Mouse (Mus musculus): ENCODE data around the gene Fbxo28. TPM values are rescaled to one million over a fixed set of nuclear protein-coding genes. Genes with fewer than 3 reads are reported as not detected.
"Not testable (repeated sequence)": the region's sequence is repeated elsewhere in the genome, so short reads cannot be mapped to it uniquely, and the experiment has no call there.

Fbxo28 gene
- polyA plus RNA-seq, 1 experiment from 2014 or later: 18.3 TPM

DNA sequence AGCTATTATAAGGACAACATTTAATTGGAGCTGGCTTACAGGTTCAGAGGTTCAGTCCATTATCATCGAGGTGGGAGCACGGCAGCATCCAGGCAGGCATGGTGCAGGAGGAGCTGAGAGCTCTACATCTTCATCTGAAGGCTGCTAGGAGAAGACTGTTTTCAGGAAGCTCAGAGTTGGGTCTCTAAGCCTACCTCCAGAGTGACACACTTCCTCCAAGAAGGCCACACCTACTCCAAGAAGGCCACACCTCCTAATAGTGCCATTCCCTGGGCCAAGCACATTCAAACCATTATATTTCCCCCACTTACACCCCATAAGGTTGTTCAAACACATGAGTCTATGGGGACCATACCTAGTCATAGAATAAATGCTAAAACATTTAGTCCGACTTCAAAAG, 50.7 kb downstream of the Fbxo28 start:
- H3K4me1 ChIP-seq (ENCODE audit: control insufficient read depth, insufficient read depth, low read length); H3K36me3 ChIP-seq (ENCODE audit: control insufficient read depth, insufficient read depth, low read length); H3K27me3 ChIP-seq (ENCODE audit: control insufficient read depth, insufficient read depth, low read length); H3K4me2 ChIP-seq; H3K9me3 ChIP-seq (replicated peaks; ENCODE audit: control insufficient read depth, low read length); ATAC-seq (replicated peaks; ENCODE audit: insufficient number of reproducible peaks, low FRiP score, low TSS enrichment); H3K27ac ChIP-seq (ENCODE audit: low read depth, low read length); H3K4me3 ChIP-seq (ENCODE audit: low read depth, low read length); H3K9ac ChIP-seq (ENCODE audit: low read depth, low read length): not testable (repeated sequence)
- 79% methylated on average over 3 of the region's 3 CpGs for WGBS (ENCODE audit: insufficient replicate concordance)

DNA sequence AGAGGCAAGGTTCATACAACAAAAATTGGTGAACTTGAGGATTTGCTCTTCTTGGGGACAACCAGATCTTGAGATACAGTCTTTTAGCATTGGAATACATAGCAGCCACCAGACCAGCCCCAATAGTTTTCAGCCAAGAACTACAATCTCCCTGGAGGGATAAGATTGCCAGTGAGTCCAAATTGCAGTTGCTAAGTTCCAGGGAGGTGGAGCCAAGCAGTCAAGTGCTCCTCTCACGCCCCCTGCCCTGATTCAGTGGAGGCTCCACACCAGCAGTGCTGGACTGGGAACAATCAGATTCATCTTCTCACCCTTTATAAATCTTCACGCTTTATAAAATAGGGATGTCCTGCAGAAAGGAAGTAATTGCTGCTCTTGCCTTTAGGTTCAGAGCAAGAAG, 51.6 kb downstream of the Fbxo28 start:
- Histone ChIP-seq H3K27me3 (ENCODE audit: control insufficient read depth, insufficient read depth, low read length) (no peaks in the 10 kb centered on the region), H3K36me3 (ENCODE audit: control insufficient read depth, insufficient read depth, low read length) (no peaks in the 10 kb centered on the region), H3K4me1 (ENCODE audit: control insufficient read depth, insufficient read depth, low read length) (no peaks in the 10 kb centered on the region), H3K9me3 (replicated peaks; ENCODE audit: control insufficient read depth, low read length) (no peaks in the 10 kb centered on the region; the same call in 1 of the 2 replicates), H3K9ac (ENCODE audit: low read depth, low read length) (no peak overlapping the region), H3K4me2 (no peak overlapping the region), H3K4me3 (ENCODE audit: low read depth, low read length) (no peak overlapping the region), H3K27ac (ENCODE audit: low read depth, low read length) (no peak overlapping the region)
- WGBS (ENCODE audit: insufficient replicate concordance): 56% methylated on average over 2 of the region's 2 CpGs
- no peak for ATAC-seq (replicated peaks; ENCODE audit: insufficient number of reproducible peaks, low FRiP score, low TSS enrichment)

DNA sequence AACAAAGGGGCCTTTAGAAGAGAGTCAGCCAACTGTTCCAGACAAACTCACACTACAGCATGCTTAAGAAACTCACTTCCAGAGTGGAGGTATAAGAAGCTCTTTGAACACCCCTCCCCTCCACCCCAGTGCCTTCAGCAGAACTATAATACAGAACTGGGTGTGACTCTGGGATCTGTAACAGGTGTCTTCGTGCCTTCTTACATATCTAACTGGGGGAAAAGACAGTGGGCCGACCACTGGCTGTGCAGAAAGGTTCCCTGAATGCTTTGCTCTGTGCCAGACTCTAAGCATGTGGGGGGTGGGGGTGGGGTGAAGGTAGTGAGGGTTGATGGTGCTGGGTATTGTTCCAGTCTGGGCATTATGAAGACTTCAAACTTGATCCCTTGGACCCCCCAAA, 52.8 kb downstream of the Fbxo28 start:
- no peaks in the 10 kb centered on the region for H3K27me3 ChIP-seq (ENCODE audit: control insufficient read depth, insufficient read depth, low read length)
- no peak overlapping the region for H3K4me2 ChIP-seq
- WGBS (ENCODE audit: insufficient replicate concordance): 69% methylated on average over 2 of the region's 2 CpGs
- H3K27ac ChIP-seq (ENCODE audit: low read depth, low read length): no peak overlapping the region
- no peaks in the 10 kb centered on the region for H3K9me3 ChIP-seq (replicated peaks; ENCODE audit: control insufficient read depth, low read length)
- no peaks in the 10 kb centered on the region for H3K4me1 ChIP-seq (ENCODE audit: control insufficient read depth, insufficient read depth, low read length)
- H3K4me3 ChIP-seq (ENCODE audit: low read depth, low read length): no peak overlapping the region
- H3K36me3 ChIP-seq (ENCODE audit: control insufficient read depth, insufficient read depth, low read length): no peaks in the 10 kb centered on the region
- H3K9ac ChIP-seq (ENCODE audit: low read depth, low read length): no peak overlapping the region
- no peak for ATAC-seq (replicated peaks; ENCODE audit: insufficient number of reproducible peaks, low FRiP score, low TSS enrichment)

DNA sequence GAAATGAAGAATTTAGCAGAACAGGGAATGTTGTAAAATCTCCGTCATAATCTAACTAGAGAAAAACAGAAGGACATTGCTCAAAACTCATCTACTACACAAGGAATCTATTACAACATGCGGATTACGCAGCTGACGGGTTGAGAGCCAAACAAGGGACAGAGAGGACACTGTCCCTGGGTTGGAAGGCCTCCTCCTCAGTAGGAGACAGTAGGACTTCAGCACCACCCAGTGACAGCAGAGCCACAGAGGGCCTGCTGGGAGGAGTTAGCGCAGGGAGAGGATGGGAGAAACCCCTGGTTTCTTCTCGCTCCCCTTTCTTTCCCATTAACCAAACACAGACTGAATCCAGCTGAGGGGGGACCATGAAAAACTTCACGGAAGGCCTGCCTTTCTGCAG, 53.6 kb downstream of the Fbxo28 start:
- Histone ChIP-seq H3K4me2 (no peak overlapping the region), H3K9me3 (replicated peaks; ENCODE audit: control insufficient read depth, low read length) (no peaks in the 10 kb centered on the region), H3K36me3 (ENCODE audit: control insufficient read depth, insufficient read depth, low read length) (no peaks in the 10 kb centered on the region), H3K4me1 (ENCODE audit: control insufficient read depth, insufficient read depth, low read length) (no peaks in the 10 kb centered on the region), H3K27ac (ENCODE audit: low read depth, low read length) (no peak overlapping the region), H3K4me3 (ENCODE audit: low read depth, low read length) (no peak overlapping the region), H3K27me3 (ENCODE audit: control insufficient read depth, insufficient read depth, low read length) (no peaks in the 10 kb centered on the region), H3K9ac (ENCODE audit: low read depth, low read length) (no peak overlapping the region)
- 61% methylated on average over 7 of the region's 7 CpGs for WGBS (ENCODE audit: insufficient replicate concordance)
- no peak for ATAC-seq (replicated peaks; ENCODE audit: insufficient number of reproducible peaks, low FRiP score, low TSS enrichment)

DNA sequence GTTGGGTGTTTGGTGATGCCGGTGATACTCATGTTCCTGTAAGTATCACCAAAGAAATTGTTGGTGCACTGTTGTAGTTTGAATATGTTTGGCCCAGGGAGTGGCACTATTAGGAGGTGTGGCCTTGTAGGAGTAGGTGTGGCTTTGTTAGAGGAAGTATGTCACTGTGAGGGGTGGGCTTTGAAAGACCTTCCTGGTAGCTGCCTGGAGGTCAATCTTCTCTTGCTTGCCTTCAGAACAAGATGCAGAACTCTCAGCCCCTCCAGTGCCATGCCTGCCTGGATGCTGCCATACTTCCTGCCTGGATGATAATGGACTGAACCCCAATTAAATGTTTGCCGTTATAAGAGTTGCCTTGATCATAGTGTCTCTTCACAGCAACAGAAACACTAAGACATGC, 56.6 kb downstream of the Fbxo28 start:
- no peak for ATAC-seq (replicated peaks; ENCODE audit: insufficient number of reproducible peaks, low FRiP score, low TSS enrichment)
- Histone ChIP-seq H3K4me2 (no peak overlapping the region), H3K4me1 (ENCODE audit: control insufficient read depth, insufficient read depth, low read length) (peaks cover 15% of the 10 kb centered on the region), H3K4me3 (ENCODE audit: low read depth, low read length) (no peak overlapping the region), H3K27me3 (ENCODE audit: control insufficient read depth, insufficient read depth, low read length) (no peaks in the 10 kb centered on the region), H3K9ac (ENCODE audit: low read depth, low read length) (no peak overlapping the region), H3K9me3 (replicated peaks; ENCODE audit: control insufficient read depth, low read length) (no peaks in the 10 kb centered on the region), H3K27ac (ENCODE audit: low read depth, low read length) (no peak overlapping the region), H3K36me3 (ENCODE audit: control insufficient read depth, insufficient read depth, low read length) (no peaks in the 10 kb centered on the region)
- WGBS (ENCODE audit: insufficient replicate concordance): 86% methylated on average over 2 of the region's 2 CpGs

DNA sequence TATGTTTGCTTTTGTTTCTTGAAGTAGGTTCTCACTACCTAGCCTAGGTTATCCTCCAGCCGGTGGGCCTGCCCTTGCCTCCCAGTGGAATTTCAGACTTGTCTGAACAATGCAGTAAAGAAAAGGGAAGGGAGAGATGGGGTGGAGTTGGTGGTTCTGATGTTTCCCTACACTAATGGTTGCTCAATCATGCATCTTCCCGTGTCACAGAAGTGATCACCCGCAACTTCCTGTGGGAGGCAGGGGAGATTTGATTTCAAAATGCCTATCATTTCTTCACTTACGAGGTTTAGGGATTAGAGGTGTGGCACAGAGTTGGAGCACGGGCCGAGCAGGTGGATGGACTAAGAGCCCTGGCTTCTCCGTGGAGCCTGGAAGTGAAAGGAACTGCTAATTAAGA, 58.2 kb downstream of the Fbxo28 start:
- H3K4me2 ChIP-seq: peak overlapping the region; percentile 95
- ATAC-seq (replicated peaks; ENCODE audit: insufficient number of reproducible peaks, low FRiP score, low TSS enrichment): no peak
- H3K4me3 ChIP-seq (ENCODE audit: low read depth, low read length): peak overlapping the region; percentile 84
- no peaks in the 10 kb centered on the region for H3K27me3 ChIP-seq (ENCODE audit: control insufficient read depth, insufficient read depth, low read length)
- no peak overlapping the region for H3K9ac ChIP-seq (ENCODE audit: low read depth, low read length)
- peaks cover 15% of the 10 kb centered on the region for H3K4me1 ChIP-seq (ENCODE audit: control insufficient read depth, insufficient read depth, low read length)
- WGBS (ENCODE audit: insufficient replicate concordance): 48% methylated on average over 7 of the region's 7 CpGs
- H3K9me3 ChIP-seq (replicated peaks; ENCODE audit: control insufficient read depth, low read length): no peaks in the 10 kb centered on the region
- H3K27ac ChIP-seq (ENCODE audit: low read depth, low read length): no peak overlapping the region
- peaks cover 3% of the 10 kb centered on the region for H3K36me3 ChIP-seq (ENCODE audit: control insufficient read depth, insufficient read depth, low read length)

DNA sequence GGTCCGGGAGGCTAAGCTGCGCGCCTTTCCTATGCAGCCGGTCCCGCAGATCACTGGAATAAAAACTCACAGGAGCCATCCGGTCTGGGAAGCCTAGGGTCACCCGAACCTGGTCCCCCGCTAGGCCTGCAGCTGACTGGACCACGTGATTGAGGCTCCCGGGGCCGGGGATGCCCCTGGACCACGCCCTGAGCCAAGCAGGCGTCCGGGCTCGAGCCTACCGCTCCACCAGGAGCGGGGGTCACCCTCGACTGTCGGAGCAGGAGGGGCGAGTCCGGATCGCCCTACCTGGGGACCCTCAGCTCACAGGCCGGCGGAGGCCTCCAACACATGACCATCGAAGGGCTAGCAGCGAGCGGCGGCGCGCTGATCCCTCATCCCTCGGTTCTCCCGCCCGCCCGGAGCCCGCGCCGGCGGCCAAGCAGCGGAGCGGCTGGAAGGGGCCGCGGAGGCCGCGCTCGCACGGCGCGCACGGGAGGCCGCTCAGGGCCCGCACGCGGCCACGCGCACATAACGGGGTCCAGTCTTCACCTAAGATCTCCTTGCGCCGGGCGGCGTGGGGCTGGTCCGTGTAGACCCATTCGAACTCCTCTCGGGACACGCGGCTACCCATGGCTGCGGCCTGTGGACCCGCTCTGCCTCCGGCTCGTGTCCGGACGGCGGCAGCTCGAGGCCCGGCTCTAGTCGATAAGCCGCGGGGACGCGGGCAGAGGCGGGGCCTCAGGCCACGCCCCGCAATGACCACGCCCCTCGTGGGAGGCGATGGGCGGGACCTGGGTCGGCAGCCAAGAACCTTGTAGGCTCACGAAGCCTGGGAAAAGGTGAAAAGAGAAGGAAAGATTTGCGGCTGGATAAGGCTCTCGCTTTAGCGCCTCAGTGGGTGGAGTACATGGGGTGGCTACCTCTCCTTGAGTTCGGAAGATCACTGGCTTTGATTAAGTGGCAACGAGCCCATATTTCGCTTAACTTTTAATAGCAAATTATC, 59.0 kb downstream of the Fbxo28 start, which contains the start of gene Degs1:
TSS of gene Degs1 (minus strand) at position 714 of the 985 bp plus-strand sequence.
- Histone ChIP-seq H3K27me3 (ENCODE audit: control insufficient read depth, insufficient read depth, low read length) (no peaks in the 10 kb centered on the region), H3K9me3 (replicated peaks; ENCODE audit: control insufficient read depth, low read length) (no peaks in the 10 kb centered on the region), H3K4me1 (ENCODE audit: control insufficient read depth, insufficient read depth, low read length) (peaks cover 15% of the 10 kb centered on the region), H3K4me3 (ENCODE audit: low read depth, low read length) (peak within 1 kb of the TSS; percentile 84), H3K9ac (ENCODE audit: low read depth, low read length) (peak within 1 kb of the TSS; percentile 93), H3K27ac (ENCODE audit: low read depth, low read length) (peak within 1 kb of the TSS; percentile 95), H3K36me3 (ENCODE audit: control insufficient read depth, insufficient read depth, low read length) (peaks cover 9% of the 10 kb centered on the region), H3K4me2 (peak within 1 kb of the TSS; percentile 95)
- ATAC-seq (replicated peaks; ENCODE audit: insufficient number of reproducible peaks, low FRiP score, low TSS enrichment): peak; percentile 93
- WGBS (ENCODE audit: insufficient replicate concordance): under 1% methylated on average over 90 of the region's 94 CpGs

DNA sequence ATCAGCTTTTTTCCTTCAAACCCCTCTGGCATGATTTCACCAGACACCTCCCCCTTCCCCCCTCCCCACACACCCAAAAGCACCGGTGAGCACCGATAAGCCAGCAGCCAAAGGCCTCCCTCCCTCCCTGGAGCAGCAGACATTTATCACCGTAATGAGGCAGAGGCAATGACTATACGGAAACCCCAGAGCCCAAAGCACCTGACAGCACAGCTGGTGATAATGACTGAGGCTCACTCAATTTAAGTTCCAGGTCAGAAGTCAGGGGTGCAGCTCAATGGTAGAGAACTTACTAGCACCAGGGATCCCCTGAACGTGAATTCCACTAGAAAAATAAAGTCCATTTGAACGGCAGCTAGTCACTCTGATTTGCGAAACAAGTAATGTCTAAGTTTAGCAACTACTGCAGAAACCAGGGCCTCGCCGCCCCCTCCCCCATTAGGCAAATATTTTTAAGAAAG, 60.1 kb downstream of the Fbxo28 start:
- peak; percentile 64; the same call in 1 of the 2 replicates for ATAC-seq (replicated peaks; ENCODE audit: insufficient number of reproducible peaks, low FRiP score, low TSS enrichment)
- Histone ChIP-seq H3K27ac (ENCODE audit: low read depth, low read length) (peak overlapping the region; percentile 95), H3K4me3 (ENCODE audit: low read depth, low read length) (peak overlapping the region; percentile 84), H3K9ac (ENCODE audit: low read depth, low read length) (peak overlapping the region; percentile 56), H3K4me1 (ENCODE audit: control insufficient read depth, insufficient read depth, low read length) (peaks cover 15% of the 10 kb centered on the region), H3K9me3 (replicated peaks; ENCODE audit: control insufficient read depth, low read length) (no peaks in the 10 kb centered on the region), H3K4me2 (peak overlapping the region; percentile 95), H3K36me3 (ENCODE audit: control insufficient read depth, insufficient read depth, low read length) (peaks cover 11% of the 10 kb centered on the region), H3K27me3 (ENCODE audit: control insufficient read depth, insufficient read depth, low read length) (no peaks in the 10 kb centered on the region)
- WGBS (ENCODE audit: insufficient replicate concordance): 5% methylated on average over 9 of the region's 9 CpGs
